27 mouse cellular contexts compared by ENCODE assay signal in the genomic region with DNA sequence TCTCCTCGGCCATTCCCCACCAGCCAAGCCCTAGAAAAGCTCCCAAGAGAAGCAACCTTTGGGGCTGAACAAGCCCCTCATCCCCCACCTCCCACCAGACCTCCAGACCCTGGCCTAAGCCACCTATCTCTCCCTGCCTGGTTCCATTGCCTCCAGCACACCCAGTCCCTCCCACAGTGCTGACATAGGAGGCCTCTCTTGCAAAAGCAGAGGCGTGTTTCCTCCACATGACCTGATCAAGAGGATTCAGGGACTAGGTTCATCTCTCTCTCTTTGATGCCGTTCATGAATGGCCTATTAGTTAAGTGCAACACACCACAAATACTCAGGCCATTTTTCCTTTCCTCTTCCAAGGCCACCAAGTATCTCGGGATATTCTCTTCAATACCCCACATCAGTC. TPM values are rescaled to one million over a fixed set of nuclear protein-coding genes. Genes with fewer than 3 reads are reported as not detected.
"Had no signal": no experiment of that assay in that cellular context is flagged by ENCODE, and none has a peak within 500 bp of the region (broad histone marks: within the 10 kb centered on the region; RNA-seq: fewer than 3 reads in every experiment).

No protein-coding gene starts in this region.

- H3K9ac ChIP-seq: heart, embryonic 12.5 days; hindbrain, embryonic 12.5 days; hindbrain, embryonic 14.5 days; limb, embryonic 13.5 days; limb, embryonic 15.5 days; liver, embryonic 13.5 days had no signal

- H3K27me3 ChIP-seq: hindbrain, embryonic 12.5 days had no signal

- H3K27ac ChIP-seq: gastrocnemius, adult 2 months; heart, embryonic 10.5 days; hindbrain, embryonic 10.5 days; hindbrain, embryonic 12.5 days; hindbrain, embryonic 14.5 days; limb, embryonic 13.5 days; limb, embryonic 15.5 days; liver, embryonic 13.5 days had no signal

- H3K9me3 ChIP-seq: hindbrain, embryonic 12.5 days; limb, embryonic 15.5 days; liver, embryonic 13.5 days had no signal

- ATAC-seq: hindbrain, embryonic 16.5 days; inflammation-experienced regulatory T-cells, adult 6 months; intestine, embryonic 16.5 days had no signal

- H3K4me3 ChIP-seq: gastrocnemius, adult 2 months; heart, embryonic 10.5 days; heart, embryonic 12.5 days; hindbrain, embryonic 10.5 days; hindbrain, embryonic 12.5 days; limb, embryonic 13.5 days; limb, embryonic 15.5 days; liver, embryonic 13.5 days had no signal

- H3K36me3 ChIP-seq: heart, embryonic 10.5 days; hindbrain, embryonic 10.5 days; hindbrain, embryonic 12.5 days; limb, embryonic 13.5 days; limb, embryonic 15.5 days; liver, embryonic 13.5 days had no signal

- H3K4me2 ChIP-seq: heart, embryonic 12.5 days; hindbrain, embryonic 12.5 days; hindbrain, embryonic 14.5 days; limb, embryonic 13.5 days; limb, embryonic 15.5 days; liver, embryonic 13.5 days had no signal

- DNase-seq: gastrocnemius, adult 2 months; gastrocnemius, postnatal 10 days; gastrocnemius, postnatal 25 days; heart, adult 18-20 months; heart, postnatal 10 days; heart, postnatal 4 days; kidney, adult 18-20 months; kidney, adult 8-10 months; kidney, postnatal 14 days; kidney, postnatal 36 days; layer of hippocampus, adult 9-11 months; layer of hippocampus, postnatal 36 days; left cerebral cortex, postnatal 4 days; liver, embryonic 13.5 days had no signal

- H3K4me1 ChIP-seq: heart, embryonic 12.5 days; hindbrain, embryonic 12.5 days; limb, embryonic 13.5 days; limb, embryonic 15.5 days had no signal

RNA-seq across cellular contexts. Expression of gene Nr0b2, which starts 6.7 kb away (rescaled TPM):
- polyA plus RNA-seq: frontal cortex, adult 2 months; hindbrain, embryonic 12.5 days; hindbrain, embryonic 14.5 days; hindbrain, embryonic 16.5 days; inflammation-experienced regulatory T-cells, adult 6 months; kidney, embryonic 14.5 days; limb, embryonic 11.5 days; limb, embryonic 15.5 days had no signal

RNA-seq across cellular contexts. Expression of gene Kdf1, which starts 41.1 kb away (rescaled TPM):
- polyA plus RNA-seq: hindbrain, embryonic 14.5 days had no signal
